Mouse (Mus musculus): Measurements from ENCODE around the gene Spdye4a. TPM values are rescaled to one million over a fixed set of nuclear protein-coding genes. Genes with fewer than 3 reads are reported as not detected.

The Spdye4a gene
- polyA plus RNA-seq, 1 experiment from 2014 or later: not detected

Other genes with a start within 250 kb of the Spdye4a start
- gene Rnf216, start 113.9 kb downstream of the Spdye4a start, polyA plus RNA-seq (2015; fragmentation: Nextera tagmentation; extraction: Ambion mirVana): 40.4 and 41.8 TPM in 2 replicates
- gene Olfr718-ps1, start 79.3 kb downstream of the Spdye4a start, polyA plus RNA-seq (2015; fragmentation: Nextera tagmentation; extraction: Ambion mirVana): not detected in 2 replicates
- 13.4 and 14.8 TPM in 2 replicates for gene Rbak, start 46.1 kb downstream of the Spdye4a start, polyA plus RNA-seq (2015; fragmentation: Nextera tagmentation; extraction: Ambion mirVana)
- gene Spdye4b, start 45.9 kb downstream of the Spdye4a start, polyA plus RNA-seq (2015; fragmentation: Nextera tagmentation; extraction: Ambion mirVana): not detected in 2 replicates
- 14.8 and 17.0 TPM in 2 replicates for gene Zfp12, start 8.3 kb upstream of the Spdye4a start, polyA plus RNA-seq (2015; fragmentation: Nextera tagmentation; extraction: Ambion mirVana)
- 3.1 and 3.6 TPM in 2 replicates for gene Zfp316, start 43.1 kb upstream of the Spdye4a start, polyA plus RNA-seq (2015; fragmentation: Nextera tagmentation; extraction: Ambion mirVana)
- gene Zfp853, start 66.7 kb upstream of the Spdye4a start, polyA plus RNA-seq (2015; fragmentation: Nextera tagmentation; extraction: Ambion mirVana): 0.10 and 0.18 TPM in 2 replicates
- gene E130309D02Rik, start 88.5 kb upstream of the Spdye4a start, polyA plus RNA-seq (2015; fragmentation: Nextera tagmentation; extraction: Ambion mirVana): 28.5 and 33.2 TPM in 2 replicates
- 72.3 and 78.7 TPM in 2 replicates for gene Zdhhc4, start 102.4 kb upstream of the Spdye4a start, polyA plus RNA-seq (2015; fragmentation: Nextera tagmentation; extraction: Ambion mirVana)
- gene Grid2ip, start 130.4 kb upstream of the Spdye4a start, polyA plus RNA-seq (2015; fragmentation: Nextera tagmentation; extraction: Ambion mirVana): 0.68 and 1.1 TPM in 2 replicates
- gene Kdelr2, start 176.9 kb upstream of the Spdye4a start, polyA plus RNA-seq (2015; fragmentation: Nextera tagmentation; extraction: Ambion mirVana): 492 and 501 TPM in 2 replicates
- gene Daglb, start 237.7 kb upstream of the Spdye4a start, polyA plus RNA-seq (2015; fragmentation: Nextera tagmentation; extraction: Ambion mirVana): 9.9 and 10.8 TPM in 2 replicates

All from limb, embryonic 15.5 days (tissue).